Mouse (Mus musculus) lung, postnatal 4 days (tissue): ENCODE measurements at regions not wholly inside any gene's neighbourhood (a gene's known extent, or its start where the extent isn't known, plus 50 kb on each side); places are given as distances from the start of the nearest gene placed in this dataset.
A peak's percentile ranks its signal among the peaks of the same experiment; 100 is the strongest.

Experiments
- DNase-seq, 2 experiments: peaks; one replicate each; pipeline ENCODE4 v3.0.0; 2021

DNA sequence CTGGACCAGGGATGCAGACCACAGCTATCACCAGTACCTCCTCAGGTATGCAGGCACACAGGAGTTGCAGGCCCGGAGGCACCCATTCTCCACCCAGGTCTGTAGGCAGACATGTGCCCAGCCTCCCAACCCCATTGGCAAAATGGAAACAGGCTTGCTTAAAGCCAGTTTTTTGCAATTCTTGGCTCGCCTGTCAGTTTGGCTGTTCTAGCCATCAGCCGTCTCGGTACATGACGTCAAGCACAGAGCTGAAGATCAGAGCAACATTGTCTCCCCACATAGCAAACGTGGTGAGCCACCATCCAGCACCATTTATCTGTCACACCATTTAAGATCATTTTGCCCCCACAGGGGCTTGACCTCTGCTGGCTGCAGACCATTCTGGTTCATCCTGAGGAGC, 196.1 kb upstream of the Cops8 start:
- peak; percentile 31 to 48 for DNase-seq

DNA sequence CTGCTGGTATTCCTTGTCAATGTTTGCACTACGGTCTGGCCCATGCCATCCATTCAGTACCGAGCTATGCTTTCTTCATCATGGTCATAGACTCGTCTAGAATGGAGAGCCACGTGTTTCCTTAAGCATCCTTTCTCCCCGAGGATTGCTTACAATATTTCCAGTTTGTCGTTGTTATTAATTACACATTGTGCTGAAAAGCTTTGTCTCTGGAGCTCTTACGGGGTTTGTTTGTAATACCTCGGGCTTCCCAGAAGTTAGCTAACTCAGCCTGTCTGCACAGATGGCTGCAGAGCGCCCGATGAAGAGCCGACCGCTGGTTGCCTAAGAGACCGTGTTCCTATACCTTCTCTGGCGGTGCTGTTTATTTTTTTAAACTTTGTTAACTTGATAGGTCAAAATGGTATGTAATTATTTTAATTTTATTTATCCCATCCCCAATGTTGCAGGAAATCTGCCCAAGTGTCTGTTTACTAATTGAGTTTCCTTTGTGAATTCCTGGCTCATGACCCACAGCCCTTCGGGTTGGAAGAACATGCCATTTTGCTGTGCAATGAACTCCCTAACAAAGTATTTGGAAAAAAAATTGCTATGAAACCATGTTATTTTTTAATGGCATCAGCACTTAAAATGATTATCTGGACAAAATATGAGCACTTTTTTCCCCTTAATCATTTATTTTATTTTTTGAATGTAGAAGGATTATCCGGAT, 194.1 kb upstream of the Cops8 start:
- peak; percentile 54 to 84 for DNase-seq

- DNase-seq = peak; percentile 37 to 65
Observed at GRCm38 (mm10) chr1:90409236-90409635, 193.5 kb upstream of the Cops8 start.

DNA sequence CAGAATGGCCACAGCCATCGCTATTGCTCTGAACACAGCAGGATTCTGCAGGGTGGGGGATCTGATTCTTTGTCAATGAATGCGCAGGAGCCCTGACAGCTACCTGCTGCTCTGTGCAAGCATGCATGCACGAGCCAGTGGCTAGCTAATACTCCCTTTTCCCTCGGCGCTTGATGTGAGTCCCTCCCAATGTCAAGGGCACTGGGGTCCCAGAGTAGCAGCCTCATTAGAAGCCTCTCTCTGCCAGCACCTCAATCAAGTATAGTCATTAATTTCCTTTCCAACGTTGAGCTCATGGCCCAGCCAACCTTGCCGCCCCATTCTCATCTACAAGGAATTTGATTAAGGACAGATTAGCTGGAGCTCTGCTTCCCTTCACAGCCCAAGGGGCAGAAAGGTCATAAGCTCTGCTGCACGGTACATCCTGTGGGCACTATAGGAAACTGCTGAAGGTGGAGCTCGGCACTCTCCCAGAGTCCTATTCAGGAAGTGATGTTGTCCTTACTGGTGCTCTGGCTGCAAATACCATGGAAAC, 190.2 kb upstream of the Cops8 start:
- peak; percentile 43 to 75 for DNase-seq

DNA sequence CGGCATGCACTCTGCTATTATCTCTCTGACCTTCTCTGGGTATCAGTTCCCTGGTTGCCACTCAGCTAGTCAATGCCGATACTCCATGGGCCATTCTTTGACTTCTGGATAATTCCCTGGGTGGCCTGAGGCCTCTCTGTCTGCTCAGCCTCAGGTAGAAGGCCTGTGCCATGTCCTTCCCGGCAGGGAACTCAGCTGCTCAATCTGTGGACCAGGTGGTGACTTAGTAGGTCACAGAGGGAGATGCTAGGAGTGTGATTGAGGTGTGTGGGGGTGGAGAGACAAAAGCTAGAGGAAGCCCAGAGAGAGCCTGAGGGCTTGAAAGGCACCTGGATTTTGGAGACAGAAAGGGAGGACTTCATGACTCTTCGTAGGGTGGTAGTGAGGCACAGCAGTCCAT, 188.0 kb upstream of the Cops8 start:
- DNase-seq = no peak

- no peak for DNase-seq
Observed at GRCm38 (mm10) chr1:90424066-90424821, 178.5 kb upstream of the Cops8 start.

DNA sequence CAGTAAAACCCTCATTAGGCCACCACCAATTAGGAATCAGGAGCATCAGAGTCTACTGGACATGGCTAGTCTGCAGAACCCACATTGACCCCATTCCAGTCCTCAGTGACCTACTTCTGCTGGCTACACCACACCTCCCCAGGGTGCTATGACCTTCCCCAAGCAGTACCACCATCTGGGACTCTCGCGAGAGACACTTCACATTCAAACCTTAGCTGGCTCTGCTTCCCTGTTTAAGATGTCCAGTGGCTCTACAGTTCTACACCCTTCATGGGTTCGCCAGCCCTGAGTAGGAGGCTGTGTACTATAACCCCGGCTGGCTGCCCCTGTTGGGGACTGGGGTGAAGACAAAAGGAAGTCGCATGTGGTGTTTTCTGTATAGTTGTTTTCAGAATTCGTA, 174.4 kb upstream of the Cops8 start:
- no peak for DNase-seq

GRCm38 (mm10) chr1:90428774-90429173, 174.0 kb upstream of the Cops8 start:
- peak; percentile 16 to 70 for DNase-seq

- no peak for DNase-seq
Observed at GRCm38 (mm10) chr1:90430480-90430879, 172.3 kb upstream of the Cops8 start.

DNA sequence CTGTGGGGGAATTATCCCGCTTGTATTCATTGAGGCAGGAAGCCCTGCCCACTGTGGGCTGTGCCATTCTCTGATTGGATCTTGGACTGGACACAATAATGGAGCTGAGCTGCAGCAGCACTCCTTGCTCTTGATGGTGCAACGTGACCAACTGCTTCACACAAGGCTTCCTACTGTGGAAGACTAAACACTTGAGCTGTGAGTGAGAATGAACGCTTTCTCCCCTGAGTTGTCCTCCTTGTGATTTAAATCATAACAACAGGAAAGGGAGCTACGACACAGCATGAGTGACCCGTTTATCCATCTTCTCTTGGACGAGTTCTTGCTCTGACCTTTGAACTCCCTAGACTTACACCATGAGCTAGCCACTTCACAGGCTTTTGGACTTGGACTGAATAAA, 171.0 kb upstream of the Cops8 start:
- no peak for DNase-seq

GRCm38 (mm10) chr1:90433911-90434310, 168.9 kb upstream of the Cops8 start:
- no peak for DNase-seq

DNA sequence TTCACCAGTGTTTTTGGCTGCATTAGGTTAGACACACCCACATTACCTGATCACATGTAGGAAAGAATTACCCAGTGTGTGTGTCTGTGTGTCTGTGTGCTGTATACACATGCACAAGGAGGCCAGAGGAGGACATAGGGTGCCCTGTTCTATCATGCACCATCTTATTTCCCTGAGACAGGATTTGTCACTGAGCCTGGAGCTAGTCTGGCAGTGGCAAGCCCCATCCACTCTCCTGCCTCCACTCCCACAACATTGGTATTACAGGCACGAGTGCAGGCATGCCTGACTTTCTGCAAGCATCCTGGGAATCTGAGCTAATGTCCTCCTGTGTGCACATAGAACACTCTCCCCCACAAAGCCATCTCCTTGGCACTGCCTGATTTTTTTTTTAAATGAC, 162.1 kb upstream of the Cops8 start:
- no peak for DNase-seq

- no peak for DNase-seq
Observed at GRCm38 (mm10) chr1:90441134-90441868, 161.5 kb upstream of the Cops8 start.

GRCm38 (mm10) chr1:90442250-90443240, 160.2 kb upstream of the Cops8 start:
- no peak for DNase-seq

DNA sequence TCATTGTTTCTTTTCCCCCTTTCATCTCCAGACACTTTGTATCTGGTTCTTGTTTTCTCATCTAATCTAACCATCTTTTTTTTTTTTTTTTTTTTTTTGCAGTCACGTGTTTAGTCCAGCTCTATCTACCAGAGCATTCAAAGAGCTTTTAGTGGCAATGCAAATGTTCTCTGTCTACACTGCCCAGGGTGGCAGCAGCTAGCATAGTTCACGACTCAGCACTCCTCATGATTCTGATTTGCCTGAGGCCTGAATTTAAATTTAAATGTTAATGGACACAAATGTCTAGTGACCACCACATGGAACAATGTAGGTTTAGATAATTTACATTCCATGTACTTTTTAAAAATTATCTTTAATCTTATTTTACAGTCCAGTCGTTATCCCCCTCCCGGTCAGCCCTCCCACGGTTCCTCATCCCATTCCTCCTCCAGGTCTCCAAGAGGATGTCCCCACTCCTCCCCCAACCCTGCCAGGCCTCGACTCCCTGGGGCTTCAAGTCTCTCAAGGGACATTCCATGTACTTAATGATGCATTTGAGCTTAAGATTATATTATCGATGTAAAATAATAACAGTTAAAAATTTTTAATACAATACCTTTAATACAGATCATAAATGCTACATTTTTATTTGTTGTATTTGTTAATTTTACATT, 153.1 kb upstream of the Cops8 start:
- no peak for DNase-seq

GRCm38 (mm10) chr1:90451942-90452557, 150.7 kb upstream of the Cops8 start:
- no peak for DNase-seq

DNA sequence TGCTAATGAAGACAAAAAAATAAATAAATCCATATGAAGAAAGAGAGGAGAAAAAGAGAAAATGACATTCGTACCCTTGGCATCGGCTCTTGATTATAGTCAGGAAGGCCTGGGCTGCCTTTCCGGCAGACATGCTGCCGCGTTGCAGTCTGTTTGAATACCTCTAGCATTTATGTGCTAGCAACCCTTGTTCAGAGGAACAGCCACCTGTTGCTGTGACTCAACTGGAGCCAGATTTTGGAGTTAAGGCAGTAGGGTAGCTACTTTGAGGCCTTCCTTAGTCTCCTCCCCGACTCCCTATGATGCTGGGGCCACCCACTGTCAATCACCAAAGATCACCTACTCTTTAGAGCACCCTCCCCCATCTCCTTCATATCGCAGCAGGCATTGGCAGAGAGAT, 148.5 kb upstream of the Cops8 start:
- DNase-seq = no peak

GRCm38 (mm10) chr1:90457396-90457795, 145.4 kb upstream of the Cops8 start:
- no peak for DNase-seq

GRCm38 (mm10) chr1:90458176-90458575, 144.6 kb upstream of the Cops8 start:
- DNase-seq = no peak

GRCm38 (mm10) chr1:90461699-90462098, 141.1 kb upstream of the Cops8 start:
- DNase-seq = no peak

- DNase-seq = no peak
Observed at GRCm38 (mm10) chr1:90463302-90463701, 139.5 kb upstream of the Cops8 start.
